Mouse (Mus musculus): ENCODE results near the gene Ap2b1.
A peak's percentile ranks its signal among the peaks of the same experiment; 100 is the strongest.
"Not testable (repeated sequence)": the region's sequence is repeated elsewhere in the genome, so short reads cannot be mapped to it uniquely, and the experiment has no call there.

Ap2b1 gene

GRCm38 (mm10) chr11:83301431-83301831 lies 2.6 kb downstream of the Ap2b1 start:
- DNase-seq (ENCODE audit: low spot score), result no peak

- no peak for DNase-seq (ENCODE audit: low spot score)
Measured at GRCm38 (mm10) chr11:83302124-83302523, 3.3 kb downstream of the Ap2b1 start.

GRCm38 (mm10) chr11:83302526-83303251 lies 3.9 kb downstream of the Ap2b1 start, which contains the start of gene Pex12:
Gene Pex12, minus strand, starts transcription at chr11:83302586.
- peak; percentile 94 for DNase-seq (ENCODE audit: low spot score)

- DNase-seq (ENCODE audit: low spot score), result no peak
Measured at GRCm38 (mm10) chr11:83303751-83304150, 4.9 kb downstream of the Ap2b1 start.

GRCm38 (mm10) chr11:83304485-83304884 lies 5.7 kb downstream of the Ap2b1 start:
- DNase-seq (ENCODE audit: low spot score), result no peak

GRCm38 (mm10) chr11:83306700-83307253 lies 8.0 kb downstream of the Ap2b1 start:
- DNase-seq (ENCODE audit: low spot score), result no peak

GRCm38 (mm10) chr11:83312471-83312870 lies 13.6 kb downstream of the Ap2b1 start:
- DNase-seq (ENCODE audit: low spot score), result no peak

GRCm38 (mm10) chr11:83319048-83319447 lies 20.2 kb downstream of the Ap2b1 start:
- no peak for DNase-seq (ENCODE audit: low spot score)

GRCm38 (mm10) chr11:83326692-83327091 lies 27.9 kb downstream of the Ap2b1 start:
- DNase-seq (ENCODE audit: low spot score), result not testable (repeated sequence)

- no peak for DNase-seq (ENCODE audit: low spot score)
Measured at GRCm38 (mm10) chr11:83327427-83327826, 28.6 kb downstream of the Ap2b1 start.

- no peak for DNase-seq (ENCODE audit: low spot score)
Measured at GRCm38 (mm10) chr11:83335826-83336225, 37.0 kb downstream of the Ap2b1 start.

- DNase-seq (ENCODE audit: low spot score), result no peak
Measured at GRCm38 (mm10) chr11:83339705-83340104, 40.9 kb downstream of the Ap2b1 start.

- no peak for DNase-seq (ENCODE audit: low spot score)
Measured at GRCm38 (mm10) chr11:83341716-83342245, 43.0 kb downstream of the Ap2b1 start.

- no peak for DNase-seq (ENCODE audit: low spot score)
Measured at GRCm38 (mm10) chr11:83355428-83355827, 56.6 kb downstream of the Ap2b1 start.

- no peak for DNase-seq (ENCODE audit: low spot score)
Measured at GRCm38 (mm10) chr11:83357421-83357820, 58.6 kb downstream of the Ap2b1 start.

- DNase-seq (ENCODE audit: low spot score), result no peak
Measured at GRCm38 (mm10) chr11:83364656-83365055, 65.8 kb downstream of the Ap2b1 start.

- DNase-seq (ENCODE audit: low spot score), result no peak
Measured at GRCm38 (mm10) chr11:83371267-83371666, 72.4 kb downstream of the Ap2b1 start.

GRCm38 (mm10) chr11:83379745-83380341 lies 81.0 kb downstream of the Ap2b1 start:
- no peak for DNase-seq (ENCODE audit: low spot score)

GRCm38 (mm10) chr11:83382876-83383531 lies 84.2 kb downstream of the Ap2b1 start:
- DNase-seq (ENCODE audit: low spot score), result no peak

GRCm38 (mm10) chr11:83383532-83383887 lies 84.7 kb downstream of the Ap2b1 start:
- no peak for DNase-seq (ENCODE audit: low spot score)

- no peak for DNase-seq (ENCODE audit: low spot score)
Measured at GRCm38 (mm10) chr11:83393062-83393461, 94.2 kb downstream of the Ap2b1 start.

GRCm38 (mm10) chr11:83394802-83395439 lies 96.1 kb downstream of the Ap2b1 start:
- DNase-seq (ENCODE audit: low spot score), result no peak
